Comparison of ENCODE assay signal across 16 mouse cellular contexts in the genomic region with DNA sequence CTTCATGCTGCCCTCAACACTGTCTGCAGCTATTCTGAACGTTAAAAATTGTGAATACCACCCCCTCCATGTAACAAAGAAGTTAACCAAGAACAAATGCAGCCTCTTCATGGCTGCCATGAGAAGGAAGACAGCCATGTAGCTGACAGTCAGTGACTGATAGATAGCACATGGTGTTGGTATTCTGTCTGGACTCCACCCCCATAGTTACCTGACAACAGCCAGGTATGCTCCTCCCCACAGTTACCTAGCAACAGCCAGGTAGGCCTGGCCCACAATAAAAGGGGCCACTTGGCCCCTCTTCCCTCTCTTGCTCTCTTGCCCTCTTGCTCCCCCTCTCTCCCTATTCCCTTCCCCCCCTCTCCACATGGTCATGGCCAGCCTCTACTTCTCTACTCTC.
"Had no signal": no experiment of that assay in that cellular context is flagged by ENCODE, and none has a peak within 500 bp of the region (broad histone marks: within the 10 kb centered on the region; RNA-seq: fewer than 3 reads in every experiment).

No protein-coding gene starts in this region.

- H3K9ac ChIP-seq: neural tube, embryonic 13.5 days; neural tube, embryonic 15.5 days; stomach, embryonic 15.5 days had no signal

- H3K4me2 ChIP-seq: neural tube, embryonic 13.5 days; neural tube, embryonic 15.5 days; stomach, embryonic 15.5 days had no signal

- H3K36me3 ChIP-seq: neural tube, embryonic 13.5 days; neural tube, embryonic 15.5 days; stomach, embryonic 15.5 days had no signal

- H3K4me1 ChIP-seq: neural tube, embryonic 13.5 days; neural tube, embryonic 15.5 days; stomach, embryonic 15.5 days had no signal

- H3K4me3 ChIP-seq: neural tube, embryonic 13.5 days; neural tube, embryonic 15.5 days; stomach, embryonic 15.5 days had no signal

- DNase-seq: retina, postnatal 1 day; right cerebral cortex, adult 18-20 months; right cerebral cortex, postnatal 14 days; right cerebral cortex, postnatal 25 days; right cerebral cortex, postnatal 4 days; spleen, adult 18-20 months; thymus, adult 18-20 months; thymus, adult 2 months; thymus, postnatal 14 days; thymus, postnatal 25 days; thymus, postnatal 36 days; thymus, postnatal 4 days had no signal

- H3K9me3 ChIP-seq: neural tube, embryonic 13.5 days; neural tube, embryonic 15.5 days; stomach, embryonic 15.5 days had no signal

- H3K27me3 ChIP-seq: neural tube, embryonic 13.5 days; neural tube, embryonic 15.5 days; stomach, embryonic 15.5 days had no signal

- H3K27ac ChIP-seq: neural tube, embryonic 13.5 days; neural tube, embryonic 15.5 days; stomach, embryonic 15.5 days; stomach, postnatal 0 days had no signal
